Mouse (Mus musculus) neural tube, embryonic 11.5 days (tissue): ENCODE measurements around the gene Fbxl5. TPM values are rescaled to one million over a fixed set of nuclear protein-coding genes. Genes with fewer than 3 reads are reported as not detected.
A peak's percentile ranks its signal among the peaks of the same experiment; 100 is the strongest.

ENCODE experiments used
- ATAC-seq: fragments of 200-750 bp; cut with Nextera tagmentation; 2 replicates; pipeline ENCODE4 v1.8.0; 2017; ENCODE audit warnings: moderate number of reproducible peaks, mild to moderate bottlenecking, moderate TSS enrichment, moderate library complexity; ENCODE audit not compliant: insufficient read depth, low FRiP score, low TSS enrichment
- DNase-seq: peaks from one replicate; pipeline ENCODE4 v3.0.0-alpha.2; 2015; ENCODE audit warnings: low spot score
- H3K27ac ChIP-seq: fragments of 300-500 bp; sonication (generic); 2 replicates; pipeline ENCODE4 v1.5.1; 2014; ENCODE audit warnings: low read depth, mild to moderate bottlenecking, low read length
- H3K27me3 ChIP-seq: fragments of 300-500 bp; sonication (generic); 2 replicates; pipeline ENCODE4 v1.6.1; 2014; ENCODE audit warnings: mild to moderate bottlenecking, low read length, mixed read lengths; ENCODE audit not compliant: control insufficient read depth, insufficient read depth
- H3K36me3 ChIP-seq: fragments of 300-500 bp; sonication (generic); 2 replicates; pipeline ENCODE4 v1.6.1; 2014; ENCODE audit warnings: mild to moderate bottlenecking, low read length, moderate library complexity, mixed read lengths; ENCODE audit not compliant: control insufficient read depth, insufficient read depth
- H3K4me1 ChIP-seq: fragments of 300-500 bp; sonication (generic); 2 replicates; pipeline ENCODE4 v1.6.1; 2014; ENCODE audit warnings: low read length, mixed read lengths; ENCODE audit not compliant: control insufficient read depth, insufficient read depth
- H3K4me2 ChIP-seq: fragments of 300-500 bp; sonication (generic); 2 replicates; pipeline ENCODE4 v1.6.1; 2014; ENCODE audit warnings: low read depth, mild to moderate bottlenecking, moderate library complexity
- H3K4me3 ChIP-seq: fragments of 300-500 bp; sonication (generic); 2 replicates; pipeline ENCODE4 v1.5.1; 2014; ENCODE audit warnings: low read depth, low read length
- H3K9ac ChIP-seq: fragments of 300-500 bp; sonication (generic); 2 replicates; pipeline ENCODE4 v1.6.1; 2014; ENCODE audit warnings: mild to moderate bottlenecking, low read length
- H3K9me3 ChIP-seq: fragments of 300-500 bp; sonication (generic); 2 replicates; pipeline ENCODE4 v1.6.1; 2016; ENCODE audit warnings: low read length; ENCODE audit not compliant: control insufficient read depth
- WGBS: fragments of 180-500 bp; shearing (Covaris S2); extraction: QIAGEN DNeasy Blood & Tissue Kit; methylation state at CpG from one replicate; pipeline ENCODE4 v1.1.7; 2014; 5-methylcytosine and 5-hydroxymethylcytosine counted together
- polyA plus RNA-seq: library from polyadenylated mRNA; unstranded; fragments of >200 nt; fragmentation: Nextera tagmentation; extraction: Ambion mirVana; gene quantifications from 2 replicates; pipeline ENCODE4 v1.2.1, GENCODE M21; 2014

Gene Fbxl5
- polyA plus RNA-seq: 62.1 and 69.0 TPM in 2 replicates

DNA sequence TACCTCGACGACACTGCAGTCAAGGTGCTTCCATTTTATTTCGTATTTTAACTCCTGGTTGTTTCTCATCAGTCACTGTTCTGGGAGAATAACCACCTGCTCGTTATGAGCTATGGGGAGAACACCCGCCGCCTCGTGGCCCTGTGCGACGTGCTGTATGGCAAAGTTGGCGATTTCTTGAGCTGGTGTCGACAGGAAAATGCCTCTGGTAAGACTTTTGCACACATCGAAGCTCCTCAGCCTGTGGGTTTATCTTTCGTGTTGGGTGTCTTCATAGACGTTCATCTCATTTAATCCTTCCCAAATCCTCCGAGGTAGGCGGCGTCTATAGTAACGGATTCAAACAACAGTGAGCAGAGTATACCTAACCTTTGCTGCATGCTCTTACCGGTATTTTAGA lies at the start of gene Fbxl5:
Fbxl5 (minus strand) TSS at position 101 of the 400 bp plus-strand sequence.
- Histone ChIP-seq H3K4me2 (no peak within 1 kb of the TSS), H3K4me3 (no peak within 1 kb of the TSS), H3K9me3 (no peaks in the 10 kb centered on the region), H3K27me3 (no peaks in the 10 kb centered on the region), H3K9ac (no peak within 1 kb of the TSS), H3K4me1 (no peaks in the 10 kb centered on the region), H3K36me3 (no peaks in the 10 kb centered on the region), H3K27ac (no peak within 1 kb of the TSS)
- WGBS: 84% methylated on average over 19 of the region's 19 CpGs
- no peak for DNase-seq
- ATAC-seq: no peak

DNA sequence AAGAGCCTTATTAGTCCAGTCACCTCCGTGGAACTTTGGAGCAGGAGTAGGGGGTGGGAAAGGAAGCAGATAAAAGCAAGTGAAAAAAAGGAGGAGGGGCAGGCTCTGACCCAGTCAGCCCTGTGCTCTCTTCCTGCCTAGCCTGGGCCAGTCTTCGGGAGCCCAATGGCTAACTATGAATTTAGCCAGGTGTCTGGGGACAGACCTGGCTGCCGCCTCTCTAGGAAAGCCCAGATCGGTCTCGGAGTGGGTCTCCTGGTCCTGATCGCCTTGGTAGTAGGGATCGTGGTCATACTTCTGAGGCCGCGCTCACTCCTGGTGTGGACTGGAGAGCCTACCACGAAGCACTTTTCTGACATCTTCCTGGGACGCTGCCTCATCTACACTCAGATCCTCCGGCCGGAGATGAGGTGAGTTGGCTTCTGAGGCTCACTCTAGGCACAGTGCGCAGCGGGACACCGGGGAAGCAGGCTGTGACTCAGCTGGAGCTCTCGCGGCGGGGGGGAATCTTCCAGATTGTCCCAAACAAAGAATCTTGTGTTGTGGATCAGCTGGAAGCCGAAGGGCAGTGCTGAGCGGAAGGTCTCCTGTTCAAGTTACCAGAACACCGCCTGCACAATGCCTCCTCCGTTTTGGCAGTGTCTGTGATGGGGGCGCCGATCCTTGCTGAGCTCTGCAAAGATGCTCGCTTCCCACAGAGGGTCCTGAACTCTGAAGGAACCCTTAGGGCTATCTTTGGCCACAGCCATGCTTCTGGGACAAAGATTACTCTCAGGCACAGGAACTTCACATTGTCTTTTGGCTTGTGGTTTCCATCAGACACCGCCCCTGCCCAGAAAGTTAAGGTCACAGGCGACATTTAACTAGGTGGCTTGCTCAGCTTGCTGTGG lies 47.5 kb upstream of the Fbxl5 start:
- Histone ChIP-seq H3K4me3 (peak overlapping the region; percentile 32), H3K27me3 (no peaks in the 10 kb centered on the region), H3K9me3 (no peaks in the 10 kb centered on the region), H3K36me3 (no peaks in the 10 kb centered on the region), H3K4me1 (no peaks in the 10 kb centered on the region; the same call in 1 of the 2 replicates), H3K9ac (peak overlapping the region; percentile 43), H3K27ac (no peak overlapping the region), H3K4me2 (peak overlapping the region; percentile 66)
- DNase-seq (peak; percentile 43), ATAC-seq (0 out of 2 replicates have a peak, but pooled peaks have one; percentile 27)
- 5% methylated on average over 28 of the region's 28 CpGs for WGBS

DNA sequence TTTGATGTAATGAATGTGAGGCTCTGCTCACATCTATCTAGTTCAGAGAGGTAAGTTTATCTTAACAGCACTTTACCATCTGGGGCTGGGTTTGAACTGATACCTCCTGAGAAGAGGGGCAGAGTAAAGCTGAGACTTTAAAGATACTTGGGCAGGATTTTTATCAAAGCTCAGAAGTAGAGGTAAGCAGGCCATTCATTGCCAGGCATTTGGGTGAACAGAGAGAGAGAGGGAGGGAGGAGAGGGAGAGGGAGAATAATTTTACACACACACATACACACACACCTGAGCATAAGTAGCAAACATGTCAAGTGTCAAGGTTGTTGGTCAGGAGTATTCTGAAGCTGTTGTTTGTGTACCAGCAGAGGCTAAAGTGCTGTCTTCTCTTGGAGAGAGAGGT lies 46.8 kb upstream of the Fbxl5 start, which contains the start of gene Cd38:
Cd38 (plus strand) TSS at position 301 of the 400 bp plus-strand sequence.
- Histone ChIP-seq H3K4me2 (peak within 1 kb of the TSS; percentile 66), H3K27me3 (no peaks in the 10 kb centered on the region), H3K9ac (peak within 1 kb of the TSS; percentile 43), H3K36me3 (no peaks in the 10 kb centered on the region), H3K9me3 (no peaks in the 10 kb centered on the region), H3K27ac (no peak within 1 kb of the TSS), H3K4me3 (peak within 1 kb of the TSS; percentile 32), H3K4me1 (no peaks in the 10 kb centered on the region; the same call in 1 of the 2 replicates)
- ATAC-seq (no peak), DNase-seq (no peak)

DNA sequence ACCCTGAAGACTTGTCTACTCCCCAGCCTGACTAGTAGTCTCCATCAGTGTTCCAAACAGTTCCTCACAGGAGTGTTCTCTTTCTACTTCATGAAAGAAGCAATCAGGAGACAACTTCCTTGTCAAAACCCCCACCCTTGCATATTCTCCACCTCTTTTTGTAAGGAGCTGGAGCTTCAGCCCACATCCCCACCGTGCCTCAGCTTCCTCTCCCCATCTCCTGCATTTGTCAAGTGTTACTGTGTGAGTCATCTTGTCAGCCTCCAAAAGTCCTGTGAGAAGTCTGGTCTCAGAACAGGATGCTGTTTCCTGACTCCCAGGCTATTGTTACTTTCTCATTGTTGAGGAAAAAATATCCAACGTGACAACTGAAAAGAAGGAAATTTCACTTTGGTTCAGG lies 43.9 kb upstream of the Fbxl5 start:
- Histone ChIP-seq H3K4me2 (no peak overlapping the region), H3K36me3 (no peaks in the 10 kb centered on the region), H3K9ac (no peak overlapping the region), H3K27me3 (no peaks in the 10 kb centered on the region), H3K4me1 (no peaks in the 10 kb centered on the region; the same call in 1 of the 2 replicates), H3K9me3 (no peaks in the 10 kb centered on the region), H3K27ac (no peak overlapping the region), H3K4me3 (no peak overlapping the region)
- 78% methylated on average over 2 of the region's 2 CpGs for WGBS
- ATAC-seq (no peak), DNase-seq (no peak)

DNA sequence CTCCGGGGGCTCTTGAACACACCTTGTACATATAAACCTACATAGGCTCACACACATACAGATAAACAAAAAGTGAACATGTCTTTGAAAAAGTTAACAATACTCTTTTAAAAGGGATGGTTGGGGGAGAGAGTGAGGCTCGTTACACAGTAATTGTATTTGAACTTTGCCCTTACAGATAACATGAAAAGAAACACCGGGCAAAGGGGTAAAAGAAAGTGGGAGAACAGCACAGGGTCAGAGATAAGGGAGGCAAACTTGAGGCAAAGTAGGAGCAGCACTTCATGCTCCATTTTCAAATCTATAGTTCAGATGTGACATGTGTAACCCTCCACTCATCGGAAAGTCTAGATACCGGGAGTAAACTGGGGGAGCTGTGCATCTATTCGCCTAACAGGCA lies 42.2 kb upstream of the Fbxl5 start:
- Histone ChIP-seq H3K4me1 (no peaks in the 10 kb centered on the region), H3K36me3 (no peaks in the 10 kb centered on the region), H3K9ac (no peak overlapping the region), H3K27ac (no peak overlapping the region), H3K9me3 (no peaks in the 10 kb centered on the region), H3K27me3 (no peaks in the 10 kb centered on the region), H3K4me2 (no peak overlapping the region), H3K4me3 (no peak overlapping the region)
- no peak for DNase-seq
- WGBS: 88% methylated on average over 6 of the region's 6 CpGs
- no peak for ATAC-seq

DNA sequence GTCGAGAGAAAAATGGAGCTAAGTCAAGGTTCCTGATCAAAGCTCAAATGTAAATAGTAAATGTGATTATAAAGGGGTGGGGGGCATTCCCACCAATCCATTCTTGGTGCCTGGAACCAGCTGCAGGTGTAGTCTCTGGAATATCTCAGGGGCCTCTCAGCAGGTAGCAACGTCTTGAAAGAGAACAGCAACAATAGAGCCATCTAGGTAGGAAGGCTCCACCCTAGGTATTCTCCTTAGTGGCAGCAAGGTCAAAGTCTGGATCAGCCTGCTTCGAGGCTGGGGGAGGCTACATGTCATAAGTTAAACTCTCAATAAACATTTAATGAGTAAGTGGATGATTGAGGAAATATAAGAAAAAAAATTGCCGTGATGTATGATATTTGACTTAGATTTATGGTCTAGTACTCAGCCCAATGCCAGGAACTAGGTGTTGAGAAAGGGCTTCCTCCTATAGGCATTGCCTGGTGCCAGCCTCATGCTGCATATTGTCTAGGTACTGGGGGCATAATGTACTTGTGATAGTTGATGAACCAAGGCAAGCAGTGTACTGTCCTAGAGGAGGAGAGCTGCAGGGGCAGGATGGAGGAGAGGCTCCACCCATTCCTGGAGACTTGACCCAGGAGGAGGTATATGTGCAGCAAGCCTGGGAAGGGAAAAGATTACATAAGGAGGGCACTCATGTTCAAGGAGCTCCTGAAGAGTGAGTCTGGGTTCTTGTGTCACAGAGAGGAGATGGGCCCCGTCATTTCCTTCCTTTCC lies 39.4 kb upstream of the Fbxl5 start:
- DNase-seq (no peak), ATAC-seq (no peak)
- Histone ChIP-seq H3K27me3 (no peaks in the 10 kb centered on the region), H3K9me3 (no peaks in the 10 kb centered on the region), H3K9ac (no peak overlapping the region), H3K27ac (no peak overlapping the region), H3K4me3 (no peak overlapping the region), H3K4me1 (no peaks in the 10 kb centered on the region), H3K4me2 (no peak overlapping the region), H3K36me3 (no peaks in the 10 kb centered on the region)
- WGBS: 69% methylated on average over 5 of the region's 5 CpGs

DNA sequence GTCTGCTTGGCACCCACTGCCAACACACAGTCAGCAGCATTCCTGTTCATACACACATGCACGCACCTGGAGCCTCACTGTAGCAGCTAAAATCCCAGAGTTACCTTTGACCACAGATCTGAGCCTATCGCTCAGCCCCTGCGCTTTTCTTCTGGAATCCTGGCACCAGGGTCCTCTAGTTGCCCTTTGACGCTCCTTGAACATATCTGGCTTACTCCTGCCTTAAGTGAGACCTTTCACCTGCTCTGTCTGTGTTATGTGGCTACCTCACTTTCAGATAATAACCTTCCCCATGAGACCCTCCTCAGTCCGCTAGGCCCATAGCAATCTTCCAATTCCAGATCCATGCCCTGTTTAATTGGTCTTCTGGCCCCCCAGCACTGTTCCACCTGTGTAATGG lies 38.7 kb upstream of the Fbxl5 start:
- DNase-seq: no peak
- WGBS: 94% methylated on average over 5 of the region's 5 CpGs
- H3K36me3 ChIP-seq: no peaks in the 10 kb centered on the region
- H3K27me3 ChIP-seq: no peaks in the 10 kb centered on the region
- H3K4me1 ChIP-seq: no peaks in the 10 kb centered on the region
- no peak overlapping the region for H3K4me2 ChIP-seq
- H3K9me3 ChIP-seq: no peaks in the 10 kb centered on the region
- ATAC-seq: no peak
- H3K9ac ChIP-seq: no peak overlapping the region
- H3K27ac ChIP-seq: no peak overlapping the region
- H3K4me3 ChIP-seq: no peak overlapping the region

DNA sequence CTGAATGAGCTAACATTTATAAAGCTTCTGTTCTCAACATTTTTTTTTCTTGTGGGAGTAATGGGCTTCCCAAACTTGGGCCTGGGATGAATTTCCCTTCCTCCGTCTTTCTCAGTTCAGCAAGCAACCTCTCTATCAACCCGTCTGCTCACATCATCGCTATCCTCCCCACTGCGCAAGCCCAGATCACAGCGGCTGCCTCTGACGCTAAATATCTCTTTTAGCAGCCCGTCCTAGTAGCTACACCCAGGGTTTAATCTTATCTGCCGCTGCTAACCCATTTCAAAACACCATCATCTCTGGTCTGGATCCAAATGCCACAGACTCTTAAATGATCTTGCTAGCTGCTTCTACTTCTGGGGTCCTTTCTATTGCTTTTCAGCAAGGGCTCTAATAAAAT lies 38.2 kb upstream of the Fbxl5 start:
- Histone ChIP-seq H3K9me3 (no peaks in the 10 kb centered on the region), H3K9ac (no peak overlapping the region), H3K27ac (no peak overlapping the region), H3K36me3 (no peaks in the 10 kb centered on the region), H3K4me2 (no peak overlapping the region), H3K27me3 (no peaks in the 10 kb centered on the region), H3K4me3 (no peak overlapping the region), H3K4me1 (no peaks in the 10 kb centered on the region)
- ATAC-seq (no peak), DNase-seq (no peak)
- WGBS: 90% methylated on average over 8 of the region's 8 CpGs
